Mouse (Mus musculus) lung, embryonic 15.5 days (tissue): ENCODE measurements around the gene Dlg5. TPM values are rescaled to one million over a fixed set of nuclear protein-coding genes. Genes with fewer than 3 reads are reported as not detected.

Experiments
- ATAC-seq: fragments of 200-750 bp; cut with Nextera tagmentation; 2 replicates; pipeline ENCODE4 v1.8.0; 2017; ENCODE audit warnings: moderate number of reproducible peaks, borderline replicate concordance; ENCODE audit not compliant: low FRiP score, low TSS enrichment; ENCODE audit errors: extremely low read depth
- H3K27ac ChIP-seq: fragments of 300-500 bp; sonication (generic); 2 replicates; pipeline ENCODE4 v1.5.1; 2015; ENCODE audit warnings: moderate library complexity, mild to moderate bottlenecking, inconsistent platforms
- H3K27me3 ChIP-seq: fragments of 300-500 bp; sonication (generic); 2 replicates; pipeline ENCODE4 v1.6.1; 2015; ENCODE audit warnings: inconsistent platforms
- H3K36me3 ChIP-seq: fragments of 300-500 bp; sonication (generic); 2 replicates; pipeline ENCODE4 v1.6.1; 2015; ENCODE audit warnings: inconsistent platforms
- H3K4me1 ChIP-seq: fragments of 300-500 bp; sonication (generic); 2 replicates; pipeline ENCODE4 v1.6.1; 2015; ENCODE audit warnings: inconsistent platforms
- H3K4me2 ChIP-seq: fragments of 300-500 bp; sonication (generic); 2 replicates; pipeline ENCODE4 v1.6.1; 2015; ENCODE audit warnings: inconsistent platforms, mild to moderate bottlenecking, moderate library complexity
- H3K4me3 ChIP-seq: fragments of 300-500 bp; sonication (generic); 2 replicates; pipeline ENCODE4 v1.5.1; 2015; ENCODE audit warnings: mild to moderate bottlenecking, inconsistent platforms
- H3K9ac ChIP-seq: fragments of 300-500 bp; sonication (generic); 2 replicates; pipeline ENCODE4 v1.6.1; 2015; ENCODE audit warnings: inconsistent platforms
- H3K9me3 ChIP-seq: fragments of 300-500 bp; sonication (generic); 2 replicates; pipeline ENCODE4 v1.6.1; 2016; ENCODE audit warnings: inconsistent platforms
- whole genome bisulfite sequencing: fragments of 180-500 bp; shearing (Covaris S2); methylation state at CpG from one replicate; pipeline ENCODE4 v1.1.7; 2015; 5-methylcytosine and 5-hydroxymethylcytosine counted together
- polyA plus RNA-seq: library from polyadenylated mRNA; unstranded; fragments of >200 nt; fragmentation: Nextera tagmentation; extraction: Ambion mirVana; gene quantifications from 2 replicates; pipeline ENCODE4 v1.2.1, GENCODE M21; 2015

Dlg5 gene
- polyA plus RNA-seq, 1 experiment from 2014 or later: 12.8 TPM

DNA sequence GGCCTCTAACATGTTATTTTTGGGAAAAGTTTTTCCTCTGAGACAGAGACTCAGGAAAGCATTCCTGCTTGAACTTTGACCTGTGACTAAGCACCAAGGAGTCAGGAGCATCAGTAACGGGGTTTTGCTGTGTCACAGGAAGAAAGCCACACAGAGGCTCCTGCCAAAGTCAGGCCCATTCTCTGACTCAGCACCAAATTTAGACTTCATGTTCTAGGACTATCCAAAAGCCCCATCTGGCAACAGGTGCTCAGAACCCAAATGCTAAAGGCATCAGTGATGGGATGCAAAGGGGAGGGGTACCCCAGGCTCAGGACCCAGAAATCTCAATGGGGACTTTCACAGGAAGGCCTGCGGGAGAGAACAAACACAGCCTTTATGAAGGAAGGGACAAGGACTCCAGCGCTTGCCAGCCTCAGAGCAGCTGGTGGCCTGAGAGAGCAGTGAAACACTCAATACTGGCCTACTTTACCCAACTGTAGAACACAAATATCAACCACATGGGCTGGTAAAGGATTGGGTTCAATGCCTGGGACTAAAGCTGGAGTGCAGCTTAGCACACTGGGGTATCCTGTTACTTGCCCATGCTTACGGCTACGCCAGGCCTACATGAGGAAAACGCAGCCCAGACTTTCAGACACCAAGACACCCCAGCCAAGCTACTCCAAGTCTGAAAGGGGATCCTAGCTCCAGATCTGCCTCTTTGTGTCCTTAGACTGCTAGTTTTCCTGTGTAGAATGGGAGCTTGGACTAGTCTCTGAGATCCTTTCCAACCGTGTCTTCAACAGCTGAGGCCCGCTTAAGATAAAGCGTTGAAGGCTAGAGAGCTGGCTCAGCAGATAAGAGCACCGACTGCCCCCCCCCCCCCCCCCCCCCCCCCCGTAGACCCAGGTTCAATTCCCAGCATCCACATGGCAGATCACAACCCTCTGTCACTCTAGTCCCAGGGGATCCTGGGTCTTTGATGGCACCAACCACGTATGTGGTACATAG is 12.8 kb downstream of the Dlg5 start:
- peaks cover 17% of the 10 kb centered on the region for H3K4me1 ChIP-seq
- no peak overlapping the region for H3K4me3 ChIP-seq
- no peak overlapping the region for H3K9ac ChIP-seq
- no peak for ATAC-seq
- WGBS: 59% methylated on average over 12 of the region's 12 CpGs
- H3K36me3 ChIP-seq: no peaks in the 10 kb centered on the region
- no peak overlapping the region for H3K4me2 ChIP-seq
- H3K27me3 ChIP-seq: no peaks in the 10 kb centered on the region
- H3K9me3 ChIP-seq: no peaks in the 10 kb centered on the region
- no peak overlapping the region for H3K27ac ChIP-seq

DNA sequence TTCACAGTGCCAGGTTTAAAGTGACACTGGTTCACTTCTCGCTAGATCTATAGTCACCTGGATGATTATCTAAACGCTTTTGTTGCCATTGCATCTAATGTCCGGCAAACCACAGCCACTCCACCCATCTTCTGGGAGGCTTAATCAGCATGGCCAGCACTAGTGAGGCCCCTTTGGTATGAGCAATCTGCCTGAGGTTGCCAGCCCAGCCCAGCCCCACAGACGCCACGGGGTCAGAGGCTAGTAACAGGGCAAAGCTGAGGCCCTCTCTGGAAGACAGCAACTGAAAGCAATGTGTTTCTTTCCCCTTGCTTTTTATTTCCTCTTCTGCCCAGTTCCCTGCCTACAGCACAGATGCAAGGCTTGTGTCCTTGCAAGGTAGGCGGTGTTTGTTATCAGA is 17.2 kb downstream of the Dlg5 start:
- H3K9me3 ChIP-seq: no peaks in the 10 kb centered on the region
- 72% methylated on average over 6 of the region's 6 CpGs for WGBS

DNA sequence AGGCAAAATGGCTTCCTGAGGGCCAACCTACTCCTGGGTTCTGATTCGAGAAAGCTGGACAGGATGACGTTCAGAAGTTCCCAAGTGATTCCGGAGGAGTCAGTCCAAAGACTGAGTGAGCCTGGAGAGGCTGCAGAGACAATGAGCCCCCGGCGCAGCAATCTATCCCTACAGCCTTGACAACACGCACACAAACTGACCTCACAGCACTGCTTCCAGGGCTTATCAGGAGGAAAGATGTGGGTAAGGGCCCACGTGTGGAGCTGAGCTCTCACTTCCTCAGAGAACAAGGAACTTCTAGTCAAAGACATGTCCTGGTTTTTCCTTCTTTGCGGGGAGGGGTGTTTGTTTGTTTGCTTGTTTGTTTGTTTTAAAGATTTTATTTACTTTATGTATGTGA is 18.7 kb downstream of the Dlg5 start:
- Histone ChIP-seq H3K4me2 (no peak overlapping the region), H3K4me3 (no peak overlapping the region), H3K9me3 (no peaks in the 10 kb centered on the region), H3K36me3 (no peaks in the 10 kb centered on the region), H3K9ac (no peak overlapping the region), H3K27me3 (no peaks in the 10 kb centered on the region), H3K27ac (no peak overlapping the region), H3K4me1 (peaks cover 8% of the 10 kb centered on the region; the same call in 1 of the 2 replicates)
- WGBS: 74% methylated on average over 8 of the region's 8 CpGs
- ATAC-seq: no peak

More for the DNA sequence above, 17.2 kb downstream of the Dlg5 start:
- no peaks in the 10 kb centered on the region for H3K36me3 ChIP-seq
- no peak for ATAC-seq
- H3K27ac ChIP-seq: no peak overlapping the region
- H3K4me3 ChIP-seq: no peak overlapping the region
- no peak overlapping the region for H3K4me2 ChIP-seq
- H3K9ac ChIP-seq: no peak overlapping the region
- 0 out of 2 replicates have a peak, but pooled peaks cover 11% of the 10 kb centered on the region for H3K4me1 ChIP-seq
- H3K27me3 ChIP-seq: no peaks in the 10 kb centered on the region

DNA sequence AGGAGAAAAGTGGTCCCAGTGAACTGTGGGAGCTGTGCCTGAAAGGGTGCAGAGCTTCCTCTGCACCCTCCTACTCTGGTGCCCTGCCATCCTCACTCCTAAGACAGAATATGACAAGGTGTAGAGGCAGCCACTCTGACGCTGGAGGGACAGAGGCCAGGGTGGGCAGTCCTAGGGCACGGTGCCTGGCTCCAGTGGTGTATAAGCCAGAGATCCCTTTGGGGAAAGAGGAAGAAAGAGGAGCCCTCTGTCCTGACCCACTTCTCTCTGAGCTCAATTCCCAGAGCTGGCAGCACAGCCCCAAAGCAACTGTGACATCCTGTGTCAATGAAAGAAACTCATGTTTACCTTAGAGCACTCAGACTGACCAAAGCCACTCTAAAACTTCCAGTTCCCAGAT is 19.4 kb downstream of the Dlg5 start:
- 63% methylated on average over 2 of the region's 2 CpGs for WGBS

DNA sequence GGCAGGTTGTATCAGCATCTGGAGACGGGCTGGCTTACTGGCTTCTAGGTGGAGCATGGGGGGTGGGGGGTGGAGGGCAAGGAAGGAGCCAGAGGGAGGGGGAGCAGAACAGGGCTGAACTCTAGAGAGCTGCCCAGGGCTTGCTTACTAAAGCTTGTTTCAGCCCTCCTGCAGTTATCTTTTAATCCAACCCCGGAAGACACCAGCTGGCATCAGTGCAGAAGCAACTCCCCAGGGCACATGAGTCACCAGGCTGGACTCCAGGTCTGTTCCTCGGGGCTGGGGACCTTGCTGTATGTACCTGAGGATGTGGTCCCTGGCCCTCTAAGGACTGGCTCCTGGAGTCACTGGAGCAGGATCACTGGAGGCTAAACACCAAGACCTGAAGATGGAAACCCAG is 23.0 kb downstream of the Dlg5 start:
- no peak for ATAC-seq
- Histone ChIP-seq H3K4me1 (peaks cover 7% of the 10 kb centered on the region), H3K4me3 (no peak overlapping the region), H3K27ac (no peak overlapping the region), H3K9me3 (no peaks in the 10 kb centered on the region), H3K4me2 (no peak overlapping the region), H3K36me3 (no peaks in the 10 kb centered on the region), H3K27me3 (no peaks in the 10 kb centered on the region), H3K9ac (no peak overlapping the region)
- WGBS: 33% methylated on average over 3 of the region's 3 CpGs

More for the DNA sequence above, 19.4 kb downstream of the Dlg5 start:
- Histone ChIP-seq H3K9me3 (no peaks in the 10 kb centered on the region), H3K27ac (no peak overlapping the region), H3K4me2 (no peak overlapping the region), H3K27me3 (no peaks in the 10 kb centered on the region), H3K36me3 (no peaks in the 10 kb centered on the region), H3K4me1 (peaks cover 8% of the 10 kb centered on the region; the same call in 1 of the 2 replicates), H3K4me3 (no peak overlapping the region), H3K9ac (no peak overlapping the region)
- ATAC-seq: no peak

DNA sequence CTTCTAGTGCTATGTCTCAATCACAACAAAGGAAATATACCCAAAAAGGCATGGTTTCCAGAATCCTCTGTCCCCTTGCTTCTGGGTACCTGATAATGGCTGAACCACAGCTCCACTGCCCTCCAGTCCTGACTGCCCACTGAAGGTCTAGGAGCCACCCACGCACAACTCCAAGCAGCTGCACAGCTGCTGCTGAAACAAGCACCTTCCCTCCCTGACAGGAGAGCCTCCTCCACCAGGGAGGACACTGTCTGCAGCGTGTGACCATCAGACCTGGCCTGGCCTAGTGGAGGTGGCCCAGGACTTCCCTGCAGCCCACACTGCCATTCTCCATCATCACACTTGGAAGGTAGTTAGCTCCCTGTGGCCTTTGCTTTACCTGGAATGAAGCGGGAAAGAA is 23.4 kb downstream of the Dlg5 start:
- no peaks in the 10 kb centered on the region for H3K36me3 ChIP-seq
- no peaks in the 10 kb centered on the region for H3K27me3 ChIP-seq
- ATAC-seq: no peak
- no peak overlapping the region for H3K27ac ChIP-seq
- WGBS: 76% methylated on average over 3 of the region's 3 CpGs
- H3K4me3 ChIP-seq: no peak overlapping the region
- no peaks in the 10 kb centered on the region for H3K9me3 ChIP-seq
- H3K4me1 ChIP-seq: peaks cover 11% of the 10 kb centered on the region
- no peak overlapping the region for H3K9ac ChIP-seq
- no peak overlapping the region for H3K4me2 ChIP-seq

DNA sequence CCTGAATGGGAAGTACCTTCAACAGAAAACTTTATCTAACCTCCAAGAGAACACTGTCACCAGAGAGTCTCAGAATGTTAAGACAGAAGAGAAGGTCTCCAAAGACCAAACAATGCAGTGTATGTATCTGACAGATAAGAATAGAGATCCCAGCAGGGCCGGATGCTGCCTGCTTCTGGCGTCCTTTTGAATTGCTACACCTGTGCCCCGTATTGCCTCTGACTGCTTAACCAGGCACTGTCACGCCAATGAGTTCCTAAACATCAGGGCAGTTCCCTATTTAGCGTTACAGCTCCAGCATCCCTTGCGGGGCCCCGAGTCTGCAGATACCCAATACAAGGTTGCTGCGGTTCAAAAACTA is 28.4 kb downstream of the Dlg5 start:
- Histone ChIP-seq H3K4me3 (no peak overlapping the region), H3K36me3 (no peaks in the 10 kb centered on the region), H3K4me1 (peaks cover 45% of the 10 kb centered on the region), H3K9me3 (no peaks in the 10 kb centered on the region), H3K9ac (no peak overlapping the region), H3K4me2 (no peak overlapping the region), H3K27ac (no peak overlapping the region), H3K27me3 (no peaks in the 10 kb centered on the region)
- 50% methylated on average over 8 of the region's 8 CpGs for WGBS
- ATAC-seq: no peak

DNA sequence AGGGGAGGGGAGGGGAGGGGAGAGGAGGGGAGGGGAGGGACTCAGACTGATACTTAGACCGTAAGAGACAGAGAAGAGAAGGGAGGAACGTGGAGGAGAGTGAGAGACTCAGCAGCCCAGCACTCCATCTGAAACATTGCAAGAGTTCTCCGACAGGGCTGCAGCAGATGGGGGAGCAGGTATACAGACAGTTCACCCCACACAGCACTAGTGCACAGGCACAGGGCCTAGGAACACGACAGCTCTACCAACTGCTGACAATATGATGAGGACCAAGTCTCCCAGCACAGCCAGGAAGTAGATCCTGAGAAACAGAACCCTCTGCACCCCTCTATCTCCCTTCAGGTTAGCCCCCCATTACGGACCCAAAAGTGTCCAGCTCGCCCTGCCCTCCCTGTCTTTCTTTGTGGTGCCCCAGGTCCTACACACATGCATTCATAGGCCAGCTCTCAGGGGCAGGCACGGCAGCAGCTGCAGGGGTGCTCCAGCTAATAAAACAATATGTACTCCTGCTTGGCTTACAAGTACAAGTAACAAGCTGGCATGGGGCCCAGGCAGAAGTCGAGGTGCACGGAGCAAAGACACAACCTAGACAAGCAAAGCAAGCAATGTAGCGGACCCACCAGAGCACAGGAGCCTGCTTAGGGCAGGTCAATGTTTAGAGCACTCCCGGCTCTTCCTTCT is 28.9 kb downstream of the Dlg5 start:
- 45% methylated on average over 11 of the region's 11 CpGs for WGBS
- Histone ChIP-seq H3K27me3 (no peaks in the 10 kb centered on the region), H3K4me1 (peaks cover 50% of the 10 kb centered on the region), H3K27ac (no peak overlapping the region), H3K36me3 (no peaks in the 10 kb centered on the region), H3K9ac (no peak overlapping the region), H3K4me2 (no peak overlapping the region), H3K4me3 (no peak overlapping the region), H3K9me3 (no peaks in the 10 kb centered on the region)
- ATAC-seq: no peak

DNA sequence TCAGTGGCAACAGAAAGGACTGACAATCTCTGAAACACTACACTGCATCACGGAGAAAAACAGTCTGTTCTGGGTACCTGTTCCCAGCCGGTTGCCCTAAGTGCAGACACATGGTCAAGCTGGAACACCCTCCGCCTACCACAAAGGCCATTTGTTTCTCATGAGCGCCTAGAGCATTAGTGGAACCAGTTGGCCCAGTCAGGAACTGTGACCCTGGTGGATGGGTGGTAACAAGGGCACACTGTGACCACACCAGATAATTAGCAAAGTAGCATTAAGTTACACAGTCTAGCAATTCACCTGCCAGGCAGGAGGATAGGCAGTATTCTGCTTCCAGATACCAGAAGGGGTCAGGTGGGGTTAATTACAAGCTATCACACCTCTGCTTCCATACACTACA is 29.7 kb downstream of the Dlg5 start:
- 59% methylated on average over 4 of the region's 4 CpGs for WGBS
- peaks cover 54% of the 10 kb centered on the region for H3K4me1 ChIP-seq
- H3K9ac ChIP-seq: no peak overlapping the region
- H3K9me3 ChIP-seq: no peaks in the 10 kb centered on the region
- no peaks in the 10 kb centered on the region for H3K36me3 ChIP-seq
- H3K4me2 ChIP-seq: no peak overlapping the region
- no peak for ATAC-seq
- no peak overlapping the region for H3K4me3 ChIP-seq
- H3K27ac ChIP-seq: no peak overlapping the region
- no peaks in the 10 kb centered on the region for H3K27me3 ChIP-seq

DNA sequence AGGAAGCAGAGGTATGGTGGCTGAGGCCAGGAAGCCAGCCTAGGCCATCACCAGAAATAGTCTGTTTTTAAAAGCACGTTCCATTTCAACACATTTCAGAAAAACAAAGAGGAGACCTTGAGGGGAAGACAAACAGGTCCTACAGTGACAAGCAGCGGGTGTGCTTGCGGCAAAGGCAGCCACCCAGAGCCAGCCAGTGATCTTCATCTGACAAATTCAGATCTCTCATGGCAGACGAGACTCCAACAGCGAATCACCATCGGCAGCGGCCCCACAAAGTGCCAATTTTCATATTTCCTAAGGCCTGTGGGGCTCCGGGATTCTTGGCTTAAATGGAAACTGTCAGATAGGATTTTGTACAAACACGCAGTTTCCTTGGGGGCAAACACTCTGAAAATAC is 31.3 kb downstream of the Dlg5 start:
- H3K27me3 ChIP-seq: no peaks in the 10 kb centered on the region
- H3K27ac ChIP-seq: no peak overlapping the region
- no peak for ATAC-seq
- 58% methylated on average over 9 of the region's 9 CpGs for WGBS
- H3K4me2 ChIP-seq: no peak overlapping the region
- no peak overlapping the region for H3K4me3 ChIP-seq
- H3K9ac ChIP-seq: no peak overlapping the region
- H3K9me3 ChIP-seq: no peaks in the 10 kb centered on the region
- H3K36me3 ChIP-seq: no peaks in the 10 kb centered on the region
- peaks cover 55% of the 10 kb centered on the region for H3K4me1 ChIP-seq

DNA sequence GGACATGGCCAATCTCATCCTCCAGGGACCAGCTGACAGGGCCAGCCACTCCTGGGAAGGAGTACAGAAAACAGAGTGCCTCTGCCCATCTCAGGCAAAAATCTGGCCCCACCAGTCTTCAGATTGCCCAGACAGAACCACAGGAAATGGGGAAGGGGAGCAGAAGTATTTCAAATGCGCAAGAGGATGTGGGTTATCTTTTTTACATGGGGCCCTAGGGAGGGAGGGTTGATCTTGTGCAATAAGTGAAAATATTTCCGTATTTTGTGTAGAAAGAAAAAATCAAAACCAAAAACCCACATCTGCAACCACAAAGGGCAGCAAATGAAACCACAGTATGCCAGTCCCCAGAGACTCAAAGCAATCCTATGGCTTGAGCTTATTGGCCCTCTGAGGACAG is 32.4 kb downstream of the Dlg5 start:
- no peak overlapping the region for H3K27ac ChIP-seq
- no peak for ATAC-seq

DNA sequence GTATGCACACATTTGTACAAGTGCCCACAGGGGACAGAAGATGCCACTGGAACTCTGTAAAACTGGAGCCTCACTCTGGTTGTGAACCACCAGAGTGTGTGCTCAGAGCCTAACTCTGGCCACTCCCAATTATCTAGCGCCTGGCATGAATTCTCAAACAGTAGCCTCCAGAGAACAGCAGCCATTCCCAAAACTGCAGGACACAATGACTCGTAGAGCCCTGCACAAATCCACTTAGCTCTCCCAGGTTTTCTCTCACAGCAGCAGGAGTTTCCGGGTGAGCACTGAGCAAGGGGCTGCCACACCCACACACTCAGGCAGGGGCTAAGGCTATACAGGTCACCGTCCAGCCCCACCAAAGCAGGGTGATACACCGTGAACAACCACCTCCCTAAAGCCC is 32.9 kb downstream of the Dlg5 start:
- Histone ChIP-seq H3K4me3 (no peak overlapping the region), H3K27me3 (no peaks in the 10 kb centered on the region), H3K9ac (no peak overlapping the region), H3K4me1 (peaks cover 54% of the 10 kb centered on the region), H3K4me2 (no peak overlapping the region), H3K27ac (no peak overlapping the region), H3K9me3 (no peaks in the 10 kb centered on the region), H3K36me3 (no peaks in the 10 kb centered on the region)
- ATAC-seq: no peak
- WGBS: 30% methylated on average over 5 of the region's 5 CpGs

More for the DNA sequence above, 32.4 kb downstream of the Dlg5 start:
- Histone ChIP-seq H3K27me3 (no peaks in the 10 kb centered on the region), H3K4me1 (peaks cover 55% of the 10 kb centered on the region), H3K36me3 (no peaks in the 10 kb centered on the region), H3K9me3 (no peaks in the 10 kb centered on the region), H3K4me2 (no peak overlapping the region), H3K9ac (no peak overlapping the region), H3K4me3 (no peak overlapping the region)
- WGBS: 42% methylated on average over 2 of the region's 2 CpGs
